Mouse (Mus musculus) limb, embryonic 15.5 days (tissue): ENCODE results near the gene Colgalt2. TPM values are rescaled to one million over a fixed set of nuclear protein-coding genes. Genes with fewer than 3 reads are reported as not detected.

Experiments
- ATAC-seq: fragments of 200-750 bp; cut with Nextera tagmentation; 2 replicates; pipeline ENCODE4 v1.8.0; 2017; ENCODE audit warnings: low read depth, moderate TSS enrichment; ENCODE audit not compliant: insufficient number of reproducible peaks, low FRiP score, low TSS enrichment
- H3K27ac ChIP-seq: fragments of 300-500 bp; sonication (generic); 2 replicates; pipeline ENCODE4 v1.5.1; 2015; ENCODE audit warnings: moderate library complexity, mild to moderate bottlenecking, inconsistent platforms
- H3K27me3 ChIP-seq: fragments of 300-500 bp; sonication (generic); 2 replicates; pipeline ENCODE4 v1.6.1; 2015; ENCODE audit warnings: inconsistent platforms
- H3K36me3 ChIP-seq: fragments of 300-500 bp; sonication (generic); 2 replicates; pipeline ENCODE4 v1.6.1; 2015; ENCODE audit warnings: inconsistent platforms
- H3K4me1 ChIP-seq: fragments of 300-500 bp; sonication (generic); 2 replicates; pipeline ENCODE4 v1.6.1; 2015; ENCODE audit warnings: inconsistent platforms
- H3K4me2 ChIP-seq: fragments of 300-500 bp; sonication (generic); 2 replicates; pipeline ENCODE4 v1.6.1; 2015; ENCODE audit warnings: mild to moderate bottlenecking, inconsistent platforms
- H3K4me3 ChIP-seq: fragments of 300-500 bp; sonication (generic); 2 replicates; pipeline ENCODE4 v1.5.1; 2015; ENCODE audit warnings: mild to moderate bottlenecking, inconsistent platforms
- H3K9ac ChIP-seq: fragments of 300-500 bp; sonication (generic); 2 replicates; pipeline ENCODE4 v1.6.1; 2015; ENCODE audit warnings: inconsistent platforms
- H3K9me3 ChIP-seq: fragments of 300-500 bp; sonication (generic); 2 replicates; pipeline ENCODE4 v1.6.1; 2016; ENCODE audit warnings: inconsistent platforms
- WGBS: fragments of 180-500 bp; shearing (Covaris S2); methylation state at CpG from one replicate; pipeline ENCODE4 v1.1.7; 2015; 5-methylcytosine and 5-hydroxymethylcytosine counted together
- polyA plus RNA-seq: library from polyadenylated mRNA; unstranded; fragments of >200 nt; fragmentation: Nextera tagmentation; extraction: Ambion mirVana; gene quantifications from 2 replicates; pipeline ENCODE4 v1.2.1, GENCODE M21; 2015

Colgalt2 gene
- polyA plus RNA-seq, 1 experiment from 2014 or later: 8.4 TPM

GRCm38 (mm10) chr1:152524987-152525648, 125.5 kb downstream of the Colgalt2 start:
- Histone ChIP-seq H3K9ac (no peak overlapping the region), H3K36me3 (peaks cover 51% of the 10 kb centered on the region), H3K4me1 (peaks cover 2% of the 10 kb centered on the region; the same call in 1 of the 2 replicates), H3K4me3 (no peak overlapping the region), H3K4me2 (no peak overlapping the region), H3K27ac (no peak overlapping the region), H3K9me3 (no peaks in the 10 kb centered on the region), H3K27me3 (no peaks in the 10 kb centered on the region)
- WGBS: 21% methylated on average over 6 of the region's 6 CpGs
- ATAC-seq: no peak

- Histone ChIP-seq H3K4me2 (no peak overlapping the region), H3K9ac (no peak overlapping the region), H3K9me3 (no peaks in the 10 kb centered on the region), H3K27me3 (no peaks in the 10 kb centered on the region), H3K4me3 (no peak overlapping the region), H3K4me1 (peaks cover 2% of the 10 kb centered on the region; the same call in 1 of the 2 replicates), H3K36me3 (peaks cover 58% of the 10 kb centered on the region), H3K27ac (no peak overlapping the region)
- no peak for ATAC-seq
- 80% methylated on average over 9 of the region's 9 CpGs for WGBS
Observed at GRCm38 (mm10) chr1:152526154-152526553, 126.5 kb downstream of the Colgalt2 start.

DNA sequence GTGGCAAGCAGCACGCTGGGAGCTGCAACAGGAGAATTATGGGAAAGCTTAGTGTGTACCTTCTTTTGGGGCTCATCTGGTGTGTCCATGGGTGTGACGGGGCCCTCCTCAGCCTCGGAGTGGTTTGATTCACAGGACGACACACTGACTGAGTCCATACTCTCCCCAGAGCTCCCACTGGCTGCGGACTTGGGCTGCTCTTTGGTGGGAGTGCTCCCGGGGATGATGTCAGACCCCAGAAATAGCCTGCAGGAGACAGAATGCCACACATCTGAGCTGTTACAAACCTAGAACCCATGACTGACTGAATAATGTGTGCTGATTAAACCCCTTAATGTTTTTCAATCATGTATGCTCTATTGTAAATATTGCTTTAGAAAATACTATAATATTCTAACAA, 128.6 kb downstream of the Colgalt2 start:
- Histone ChIP-seq H3K4me1 (peaks cover 2% of the 10 kb centered on the region; the same call in 1 of the 2 replicates), H3K9me3 (no peaks in the 10 kb centered on the region), H3K27me3 (no peaks in the 10 kb centered on the region), H3K27ac (no peak overlapping the region), H3K4me3 (no peak overlapping the region), H3K4me2 (no peak overlapping the region), H3K36me3 (peaks cover 55% of the 10 kb centered on the region), H3K9ac (no peak overlapping the region)
- WGBS: 79% methylated on average over 6 of the region's 6 CpGs
- no peak for ATAC-seq

GRCm38 (mm10) chr1:152528778-152529177, 129.1 kb downstream of the Colgalt2 start:
- ATAC-seq: no peak

DNA sequence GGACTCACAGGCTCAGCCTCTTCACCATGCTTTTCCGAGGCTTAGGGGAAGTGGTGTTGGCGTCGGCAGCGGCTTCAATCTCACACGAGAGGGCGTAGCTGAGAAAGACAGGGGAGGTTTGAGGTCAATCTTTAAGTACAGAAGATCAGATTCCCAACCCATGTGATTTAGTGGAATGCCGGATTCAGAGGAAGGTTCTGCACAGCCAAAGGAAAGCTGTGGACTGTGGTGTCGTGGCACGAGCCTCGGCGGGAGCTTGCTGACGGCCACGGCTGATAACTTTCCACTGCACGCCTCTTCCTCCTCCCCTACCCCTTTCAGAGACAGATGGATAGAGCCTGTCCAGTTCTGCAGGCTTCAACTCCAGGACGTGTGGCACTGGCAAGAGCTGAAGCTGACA, 131.9 kb downstream of the Colgalt2 start:
- no peaks in the 10 kb centered on the region for H3K4me1 ChIP-seq
- H3K27ac ChIP-seq: no peak overlapping the region
- no peak overlapping the region for H3K4me2 ChIP-seq
- no peak for ATAC-seq
- H3K4me3 ChIP-seq: no peak overlapping the region
- H3K9ac ChIP-seq: no peak overlapping the region
- no peaks in the 10 kb centered on the region for H3K27me3 ChIP-seq
- H3K36me3 ChIP-seq: peaks cover 49% of the 10 kb centered on the region
- no peaks in the 10 kb centered on the region for H3K9me3 ChIP-seq
- 53% methylated on average over 15 of the region's 15 CpGs for WGBS

More at GRCm38 (mm10) chr1:152528778-152529177, 129.1 kb downstream of the Colgalt2 start:
- H3K4me3 ChIP-seq: no peak overlapping the region
- no peaks in the 10 kb centered on the region for H3K9me3 ChIP-seq
- peaks cover 52% of the 10 kb centered on the region for H3K36me3 ChIP-seq
- no peak overlapping the region for H3K27ac ChIP-seq
- no peak overlapping the region for H3K4me2 ChIP-seq
- H3K27me3 ChIP-seq: no peaks in the 10 kb centered on the region
- peaks cover 2% of the 10 kb centered on the region; the same call in 1 of the 2 replicates for H3K4me1 ChIP-seq
- WGBS: 69% methylated on average over 3 of the region's 3 CpGs
- no peak overlapping the region for H3K9ac ChIP-seq

DNA sequence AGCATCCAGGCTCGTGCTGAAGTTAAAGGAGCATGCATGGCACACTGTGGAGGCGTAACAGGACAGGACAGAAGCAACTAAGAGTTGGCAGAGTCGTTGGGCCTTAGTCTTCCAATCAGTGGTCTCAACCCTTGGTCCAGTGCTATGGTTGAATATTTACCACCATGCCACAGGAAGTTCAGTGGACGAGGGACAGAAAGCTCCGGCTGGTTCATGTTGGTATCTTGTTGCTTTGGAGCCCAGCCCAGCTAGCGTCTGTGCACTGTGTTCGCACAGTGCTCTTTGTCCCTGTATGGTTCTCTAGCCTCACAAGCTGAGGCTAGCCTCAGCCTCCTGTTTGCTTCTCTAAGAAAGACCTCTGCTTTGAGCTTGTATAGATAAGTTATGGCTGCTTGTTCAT, 134.9 kb downstream of the Colgalt2 start:
- no peak overlapping the region for H3K27ac ChIP-seq
- H3K4me3 ChIP-seq: no peak overlapping the region
- ATAC-seq: no peak
- H3K9ac ChIP-seq: no peak overlapping the region
- H3K27me3 ChIP-seq: no peaks in the 10 kb centered on the region
- H3K9me3 ChIP-seq: no peaks in the 10 kb centered on the region
- WGBS: 88% methylated on average over 7 of the region's 7 CpGs
- H3K4me1 ChIP-seq: no peaks in the 10 kb centered on the region
- peaks cover 64% of the 10 kb centered on the region for H3K36me3 ChIP-seq
- no peak overlapping the region for H3K4me2 ChIP-seq

DNA sequence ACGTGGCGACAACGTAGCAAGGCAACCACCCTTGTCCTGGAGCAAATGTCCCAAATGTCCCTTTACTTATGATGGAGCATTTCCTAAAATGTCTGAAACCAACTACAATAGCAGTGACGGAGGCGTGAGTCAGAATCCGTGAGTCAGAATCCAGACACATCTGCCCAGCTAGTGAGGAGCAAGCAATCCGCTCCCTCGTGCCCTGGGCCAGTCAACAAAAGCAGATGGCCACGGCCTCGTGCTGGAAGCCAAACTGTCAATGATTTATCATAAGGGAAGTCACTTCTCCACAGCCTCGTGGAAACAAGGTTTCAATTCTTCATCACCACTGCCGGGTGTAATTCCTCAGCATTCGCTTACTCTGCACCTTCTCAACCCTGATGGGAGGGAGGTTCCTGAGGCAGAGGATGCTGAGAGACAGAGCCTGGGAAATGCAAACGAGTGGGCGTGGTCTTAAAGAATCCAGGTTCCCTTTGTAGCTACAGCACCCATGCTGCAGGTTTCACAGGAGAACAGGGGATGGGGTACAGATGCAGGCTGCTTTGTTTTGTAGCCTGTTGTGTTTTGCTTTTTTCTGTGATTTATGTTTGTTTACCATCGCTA, 136.9 kb downstream of the Colgalt2 start:
- Histone ChIP-seq H3K9me3 (no peaks in the 10 kb centered on the region), H3K27ac (no peak overlapping the region), H3K27me3 (no peaks in the 10 kb centered on the region), H3K4me2 (no peak overlapping the region), H3K4me3 (no peak overlapping the region), H3K4me1 (no peaks in the 10 kb centered on the region), H3K9ac (no peak overlapping the region), H3K36me3 (peaks cover 56% of the 10 kb centered on the region)
- ATAC-seq: no peak
- WGBS: 53% methylated on average over 16 of the region's 16 CpGs

- WGBS: 84% methylated on average over 13 of the region's 13 CpGs
- H3K27ac ChIP-seq: no peak overlapping the region
- ATAC-seq: no peak
- no peaks in the 10 kb centered on the region for H3K27me3 ChIP-seq
- no peaks in the 10 kb centered on the region for H3K4me1 ChIP-seq
- no peak overlapping the region for H3K9ac ChIP-seq
- H3K4me3 ChIP-seq: no peak overlapping the region
- H3K4me2 ChIP-seq: no peak overlapping the region
- peaks cover 61% of the 10 kb centered on the region for H3K36me3 ChIP-seq
- no peaks in the 10 kb centered on the region for H3K9me3 ChIP-seq
Observed at GRCm38 (mm10) chr1:152537186-152537585, 137.6 kb downstream of the Colgalt2 start.

DNA sequence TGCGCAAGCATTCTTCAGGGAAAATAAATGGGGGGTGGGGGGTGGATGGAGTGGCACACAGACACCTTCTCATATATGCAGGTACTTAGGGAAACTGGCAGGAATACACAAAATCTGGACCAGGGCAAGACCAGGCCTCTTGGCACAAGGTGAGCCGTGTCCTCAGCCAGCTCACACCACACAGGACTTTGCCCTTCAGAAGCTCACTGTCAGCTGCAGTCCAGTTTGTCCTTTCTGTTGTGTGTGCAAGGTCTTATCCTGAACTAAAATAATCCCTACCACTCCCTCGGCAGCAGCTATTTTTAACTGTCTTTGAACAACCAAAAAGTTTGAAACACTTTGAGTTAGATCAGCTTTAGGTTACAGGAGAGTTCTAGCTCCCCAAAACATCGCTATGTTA, 139.2 kb downstream of the Colgalt2 start:
- H3K4me3 ChIP-seq: no peak overlapping the region
- H3K36me3 ChIP-seq: peaks cover 68% of the 10 kb centered on the region
- 84% methylated on average over 4 of the region's 4 CpGs for WGBS
- H3K9me3 ChIP-seq: no peaks in the 10 kb centered on the region
- H3K27me3 ChIP-seq: no peaks in the 10 kb centered on the region
- ATAC-seq: no peak
- H3K4me2 ChIP-seq: no peak overlapping the region
- H3K27ac ChIP-seq: no peak overlapping the region
- no peak overlapping the region for H3K9ac ChIP-seq
- no peaks in the 10 kb centered on the region for H3K4me1 ChIP-seq

DNA sequence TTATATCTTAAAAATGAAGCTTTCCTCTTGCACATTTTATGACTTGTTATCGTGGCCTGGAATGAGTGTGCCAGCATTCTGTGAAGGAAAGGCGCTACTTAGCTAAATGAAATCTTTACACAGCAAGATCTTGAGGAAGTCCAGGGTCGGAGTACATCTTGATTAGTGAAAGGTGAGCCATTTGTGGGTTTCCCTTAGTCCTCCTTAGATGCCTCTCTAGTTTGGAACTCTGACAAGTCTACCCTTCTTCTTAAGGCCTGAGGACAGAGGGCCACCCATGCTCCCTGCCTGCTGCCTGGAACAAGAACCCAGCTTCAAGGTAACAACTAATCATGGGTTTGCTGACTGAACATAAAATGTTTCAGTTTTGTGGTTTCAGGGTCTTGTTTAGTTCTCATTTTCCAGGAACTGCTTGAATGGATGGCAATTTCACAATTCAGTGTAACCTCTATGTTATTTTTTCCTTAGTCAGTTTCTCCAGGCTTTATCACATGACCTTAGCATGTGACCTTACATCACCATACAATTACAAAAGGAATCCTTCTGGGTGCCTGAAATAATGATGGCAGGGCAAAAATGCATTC, 140.8 kb downstream of the Colgalt2 start:
- Histone ChIP-seq H3K4me1 (no peaks in the 10 kb centered on the region), H3K9me3 (no peaks in the 10 kb centered on the region), H3K4me3 (no peak overlapping the region), H3K4me2 (no peak overlapping the region), H3K27me3 (no peaks in the 10 kb centered on the region), H3K9ac (no peak overlapping the region), H3K36me3 (peaks cover 70% of the 10 kb centered on the region), H3K27ac (no peak overlapping the region)
- no peak for ATAC-seq
- WGBS: 69% methylated on average over 3 of the region's 3 CpGs

DNA sequence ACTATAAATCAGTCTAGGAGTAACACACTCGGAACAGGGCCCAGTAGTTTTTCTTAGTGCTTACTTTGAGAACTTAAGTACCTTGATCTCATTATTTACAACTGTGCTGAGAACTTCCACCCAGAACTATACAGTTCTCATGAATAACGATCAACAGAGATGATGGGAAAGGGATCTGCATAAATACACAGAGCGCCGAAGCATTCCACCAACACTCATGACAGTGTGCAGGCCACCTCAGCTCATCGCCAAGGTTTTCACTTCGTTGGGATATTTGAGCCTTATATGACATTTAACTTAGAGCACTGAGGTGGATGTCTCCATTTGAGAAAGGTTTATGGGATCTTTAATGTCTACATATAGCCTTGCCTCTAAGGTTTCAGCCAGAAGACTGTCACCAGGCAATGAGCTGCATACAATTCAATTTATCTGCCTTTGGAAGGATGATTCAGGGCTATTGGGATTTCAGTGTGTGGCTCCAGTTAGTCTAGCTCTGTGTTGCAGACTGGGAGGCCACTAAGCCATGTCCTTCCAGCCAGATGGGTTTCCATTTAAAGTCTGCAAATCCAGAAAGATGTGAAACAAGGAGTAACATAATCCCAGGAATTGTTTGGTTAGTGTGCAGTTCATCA, 143.2 kb downstream of the Colgalt2 start:
- Histone ChIP-seq H3K4me1 (no peaks in the 10 kb centered on the region), H3K27me3 (no peaks in the 10 kb centered on the region), H3K9ac (no peak overlapping the region), H3K9me3 (no peaks in the 10 kb centered on the region), H3K4me3 (no peak overlapping the region), H3K4me2 (no peak overlapping the region), H3K27ac (no peak overlapping the region), H3K36me3 (peaks cover 60% of the 10 kb centered on the region)
- 84% methylated on average over 6 of the region's 6 CpGs for WGBS
- ATAC-seq: no peak
